Mouse (Mus musculus) MEL (cell line): Measurements from ENCODE around the gene Hnf1b. TPM values are rescaled to one million over a fixed set of nuclear protein-coding genes. Genes with fewer than 3 reads are reported as not detected.

Experiments
- DNase-seq: peaks from one replicate; pipeline ENCODE4 v3.0.0; 2011; ENCODE audit warnings: low read depth, low spot score
- H3K27ac ChIP-seq: 2 replicates; pipeline ENCODE4 v1.5.1; 2012; ENCODE audit warnings: low read depth, mild to moderate bottlenecking, control low read depth, low read length, moderate library complexity; ENCODE audit not compliant: control insufficient read depth
- H3K27me3 ChIP-seq, 2 experiments: fragments of 150-350 bp in 1 of 2; sonication (generic) in 1 of 2; 2 replicates each; pipeline ENCODE4 v1.6.1; 2012; ENCODE audit warnings: low read length in 2 of 2, mild to moderate bottlenecking in 2 of 2, improper control_type of control experiment in 1 of 2, moderate library complexity in 1 of 2; ENCODE audit not compliant: insufficient read depth in 2 of 2, control insufficient read depth in 1 of 2
- H3K36me3 ChIP-seq, 2 experiments: 2 replicates each; pipeline ENCODE4 v1.6.1; 2012 to 2014; ENCODE audit warnings: low read length in 2 of 2, improper control_type of control experiment in 1 of 2, inconsistent platforms in 1 of 2, mild to moderate bottlenecking in 1 of 2; ENCODE audit not compliant: insufficient read depth in 2 of 2, control insufficient read depth in 1 of 2
- H3K4me1 ChIP-seq, 2 experiments: fragments of 150-350 bp in 1 of 2; sonication (generic) in 1 of 2; 2 replicates each; pipeline ENCODE4 v1.6.1; 2012; ENCODE audit warnings: low read length in 2 of 2, improper control_type of control experiment in 1 of 2, mild to moderate bottlenecking in 1 of 2; ENCODE audit not compliant: insufficient read depth in 2 of 2, control insufficient read depth in 1 of 2
- H3K4me3 ChIP-seq, 2 experiments: fragments of 150-350 bp in 1 of 2; sonication (generic) in 1 of 2; 2 replicates each; pipeline ENCODE4 v1.5.1; 2012; ENCODE audit warnings: low read depth in 2 of 2, low read length in 2 of 2, mild to moderate bottlenecking in 2 of 2, moderate library complexity in 2 of 2, control low read depth in 1 of 2, improper control_type of control experiment in 1 of 2; ENCODE audit not compliant: control insufficient read depth in 1 of 2, insufficient read depth in 1 of 2
- H3K79me2 ChIP-seq: 2 replicates; pipeline ENCODE4 v1.6.1; 2012; ENCODE audit warnings: mild to moderate bottlenecking, low read length, moderate library complexity; ENCODE audit not compliant: control insufficient read depth, poor library complexity, insufficient read depth
- H3K9ac ChIP-seq: 2 replicates; pipeline ENCODE4 v1.6.1; 2012; ENCODE audit warnings: low read depth, mild to moderate bottlenecking, control low read depth, low read length, moderate library complexity; ENCODE audit not compliant: control insufficient read depth, poor library complexity, severe bottlenecking
- H3K9me3 ChIP-seq: fragments of 150-350 bp; sonication (generic); replicated peaks from 2 replicates; pipeline ENCODE4 v1.6.1; 2012; ENCODE audit warnings: mild to moderate bottlenecking, low read length, improper control_type of control experiment, moderate library complexity; ENCODE audit not compliant: insufficient read depth
- CHD2 ChIP-seq: IDR thresholded peaks from 2 replicates; pipeline ENCODE4 v1.6.1; 2011; ENCODE audit warnings: low read length, improper control_type of control experiment
- CTCF ChIP-seq, 3 experiments: IDR thresholded peaks in 2 of 3; conservative IDR thresholded peaks in 1 of 3; 2 replicates each; pipeline ENCODE4 v1.5.1; 2011 to 2012; ENCODE audit warnings: low read length in 3 of 3, low read depth in 2 of 3, mild to moderate bottlenecking in 2 of 3, improper control_type of control experiment in 1 of 3, inconsistent platforms in 1 of 3, mixed read lengths in 1 of 3, moderate library complexity in 1 of 3; ENCODE audit not compliant: control insufficient read depth in 1 of 3, insufficient read depth in 1 of 3, poor library complexity in 1 of 3, severe bottlenecking in 1 of 3
- E2F4 ChIP-seq: IDR thresholded peaks from 2 replicates; pipeline ENCODE4 v1.6.1; 2011; ENCODE audit warnings: low read depth, low read length, improper control_type of control experiment, borderline replicate concordance
- GABPA ChIP-seq: IDR thresholded peaks from 2 replicates; pipeline ENCODE4 v1.6.1; 2012; ENCODE audit warnings: low read depth, mild to moderate bottlenecking, inconsistent platforms, low read length, improper control_type of control experiment, moderate library complexity
- GATA1 ChIP-seq: IDR thresholded peaks from 2 replicates; pipeline ENCODE4 v1.6.1; 2011; ENCODE audit warnings: low read depth, low read length, improper control_type of control experiment
- HCFC1 ChIP-seq: IDR thresholded peaks from 2 replicates; pipeline ENCODE4 v1.6.1; 2012; ENCODE audit warnings: low read depth, mild to moderate bottlenecking, inconsistent platforms, low read length, improper control_type of control experiment, moderate library complexity
- JUND ChIP-seq: IDR thresholded peaks from 2 replicates; pipeline ENCODE4 v1.6.1; 2011; ENCODE audit warnings: low read depth, mild to moderate bottlenecking, improper control_type of control experiment, low read length
- KAT2A ChIP-seq: conservative IDR thresholded peaks from 2 replicates; pipeline ENCODE4 v1.6.1; 2012; ENCODE audit warnings: low read depth, low read length, improper control_type of control experiment, inconsistent platforms
- MAFK ChIP-seq: IDR thresholded peaks from 2 replicates; pipeline ENCODE4 v1.6.1; 2011; ENCODE audit warnings: low read depth, mild to moderate bottlenecking, low read length, improper control_type of control experiment, borderline replicate concordance
- MAZ ChIP-seq: IDR thresholded peaks from 2 replicates; pipeline ENCODE4 v1.6.1; 2012; ENCODE audit warnings: low read depth, mild to moderate bottlenecking, inconsistent platforms, low read length, improper control_type of control experiment
- MEF2A ChIP-seq: IDR thresholded peaks from 2 replicates; pipeline ENCODE4 v1.6.1; 2014; ENCODE audit warnings: low read depth, mild to moderate bottlenecking, inconsistent platforms, low read length, improper control_type of control experiment; ENCODE audit not compliant: poor library complexity, insufficient replicate concordance, severe bottlenecking; ENCODE audit errors: extremely low read depth
- MYB ChIP-seq: IDR thresholded peaks from 2 replicates; pipeline ENCODE4 v1.6.1; 2011; ENCODE audit warnings: mild to moderate bottlenecking, low read depth, low read length, improper control_type of control experiment
- MYC ChIP-seq: IDR thresholded peaks from 2 replicates; pipeline ENCODE4 v1.6.1; 2011; ENCODE audit warnings: low read depth, mild to moderate bottlenecking, low read length, improper control_type of control experiment, moderate library complexity
- POLR2A ChIP-seq, 2 experiments: IDR thresholded peaks; 2 replicates each; pipeline ENCODE4 v1.6.1; 2011 to 2012; ENCODE audit warnings: low read length in 2 of 2, mild to moderate bottlenecking in 2 of 2, control low read depth in 1 of 2, improper control_type of control experiment in 1 of 2, low read depth in 1 of 2, moderate library complexity in 1 of 2; ENCODE audit not compliant: control insufficient read depth in 1 of 2, insufficient read depth in 1 of 2, poor library complexity in 1 of 2
- RAD21 ChIP-seq: IDR thresholded peaks from 2 replicates; pipeline ENCODE4 v1.6.1; 2011; ENCODE audit warnings: mild to moderate bottlenecking, low read depth, low read length, improper control_type of control experiment
- TCF12 ChIP-seq: IDR thresholded peaks from 2 replicates; pipeline ENCODE4 v1.6.1; 2014; ENCODE audit warnings: low read depth, mild to moderate bottlenecking, inconsistent platforms, low read length, improper control_type of control experiment, moderate library complexity
- USF1 ChIP-seq: IDR thresholded peaks from 2 replicates; pipeline ENCODE4 v1.6.1; 2014; ENCODE audit warnings: low read depth, mild to moderate bottlenecking, inconsistent platforms, low read length, improper control_type of control experiment, moderate library complexity
- USF2 ChIP-seq, 2 experiments: IDR thresholded peaks; 2 replicates each; pipeline ENCODE4 v1.6.1; 2011 to 2012; ENCODE audit warnings: improper control_type of control experiment in 2 of 2, low read length in 2 of 2, borderline replicate concordance in 1 of 2, inconsistent platforms in 1 of 2, low read depth in 1 of 2, mild to moderate bottlenecking in 1 of 2; ENCODE audit not compliant: insufficient read depth in 1 of 2
- ZC3H11A ChIP-seq: IDR thresholded peaks from 2 replicates; pipeline ENCODE4 v1.6.1; 2012; ENCODE audit warnings: low read depth, mild to moderate bottlenecking, inconsistent platforms, low read length, improper control_type of control experiment
- ZMIZ1 ChIP-seq: IDR thresholded peaks from 2 replicates; pipeline ENCODE4 v1.6.1; 2012; ENCODE audit warnings: low read depth, mild to moderate bottlenecking, inconsistent platforms, low read length, improper control_type of control experiment, moderate library complexity
- ZNF384 ChIP-seq: IDR thresholded peaks from 2 replicates; pipeline ENCODE4 v1.6.1; 2012; ENCODE audit warnings: low read depth, mild to moderate bottlenecking, inconsistent platforms, low read length, improper control_type of control experiment
- polyA plus RNA-seq, 2 experiments: library from polyadenylated mRNA; stranded (reverse) in 1 of 2; unstranded in 1 of 2; fragments of >175 nt in 1 of 2; fragments of >200 nt in 1 of 2; gene quantifications; 2 replicates each; pipeline versions ENCODE4 v1.2.1 to v1.2.4; 2012; ENCODE audit warnings: low replicate concordance in 2 of 2, low read depth in 1 of 2; ENCODE audit not compliant: insufficient read length in 2 of 2, insufficient read depth in 1 of 2, missing spikeins in 1 of 2
- total RNA-seq: library from RNA; depleted of rRNA; stranded (reverse); fragments of 300-350 nt; gene quantifications from 2 replicates; pipeline ENCODE4 v1.2.3, GENCODE M21; 2012

Hnf1b gene
- total and polyA plus RNA-seq, 3 experiments, result not detected

DNA sequence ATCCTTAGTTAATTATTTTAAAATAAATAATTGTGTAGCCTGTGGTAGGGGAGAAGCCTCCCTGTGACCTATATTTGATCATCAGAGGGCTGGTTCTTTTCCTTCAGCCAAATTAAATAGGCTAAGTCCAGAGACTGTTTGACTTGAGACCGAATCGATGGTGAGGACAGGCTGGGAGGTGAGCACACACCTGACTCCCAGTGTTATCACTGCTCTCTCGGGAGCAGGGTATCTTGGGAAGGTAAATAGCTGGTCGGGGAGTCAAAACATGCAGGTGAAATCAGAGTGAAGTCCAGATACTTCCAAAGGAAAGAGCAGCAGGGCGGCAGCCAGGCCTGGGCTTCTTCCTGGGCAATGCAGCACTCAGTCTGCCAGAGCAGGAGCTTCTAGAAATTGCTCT lies 31.6 kb downstream of the Hnf1b start:
- Histone ChIP-seq H3K9ac (no peak overlapping the region), H3K27me3 (peaks cover 40 to 70% of the 10 kb centered on the region in 2 experiments), H3K9me3 (no peaks in the 10 kb centered on the region), H3K4me1 (no peaks in the 10 kb centered on the region), H3K36me3 (no peaks in the 10 kb centered on the region), H3K4me3 (no peak overlapping the region), H3K27ac (no peak overlapping the region), H3K79me2 (no peaks in the 10 kb centered on the region)
- no peak for DNase-seq
- TF ChIP-seq MEF2A, result no peak
- no peak for TF ChIP-seq GABPA
- no peak for TF ChIP-seq RAD21
- no peak for TF ChIP-seq MYC
- no peak for TF ChIP-seq HCFC1
- TF ChIP-seq MAFK, result no peak
- TF ChIP-seq, all 39 proteins: peak for 0

DNA sequence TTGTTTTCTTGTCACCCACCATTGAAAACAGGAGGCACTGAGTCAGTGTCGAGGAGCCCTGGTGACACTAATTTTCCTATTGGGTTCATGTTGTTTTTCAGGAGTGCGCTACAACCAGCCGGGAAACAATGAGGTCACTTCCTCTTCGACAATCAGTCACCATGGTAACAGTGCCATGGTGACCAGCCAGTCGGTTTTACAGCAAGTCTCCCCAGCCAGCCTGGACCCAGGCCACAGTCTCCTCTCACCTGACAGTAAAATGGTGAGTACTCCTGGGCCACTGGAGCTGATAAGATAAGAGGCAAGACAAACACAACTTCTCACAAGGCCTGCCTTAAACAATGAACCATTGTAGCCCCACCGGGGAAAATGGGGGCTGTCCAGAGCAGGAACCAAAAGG lies 32.7 kb downstream of the Hnf1b start:
- Histone ChIP-seq H3K4me3 (no peak overlapping the region), H3K36me3 (no peaks in the 10 kb centered on the region), H3K27me3 (peaks cover 34 to 69% of the 10 kb centered on the region in 2 experiments), H3K9ac (no peak overlapping the region), H3K4me1 (no peaks in the 10 kb centered on the region), H3K9me3 (no peaks in the 10 kb centered on the region), H3K27ac (no peak overlapping the region), H3K79me2 (no peaks in the 10 kb centered on the region)
- DNase-seq, result peak; percentile 10
- TF ChIP-seq KAT2A (no peak), TCF12 (no peak), ZC3H11A (no peak), MYC (no peak), ZNF384 (no peak), CHD2 (no peak), USF2 (IDR thresholded peaks at IDR 0.05; ENCODE audit: borderline replicate concordance in 1 of 2, insufficient read depth in 1 of 2, low read depth in 1 of 2, low read length in 2 of 2) (no peak), GATA1 (no peak), ZMIZ1 (no peak), CTCF (IDR thresholded peaks at IDR 0.05 in 2 of 3, conservative IDR thresholded peaks at IDR 0.05 in 1 of 3; ENCODE audit: control insufficient read depth in 1 of 3, insufficient read depth in 1 of 3, low read depth in 2 of 3, low read length in 3 of 3, poor library complexity in 1 of 3, severe bottlenecking in 1 of 3) (no peak)

DNA sequence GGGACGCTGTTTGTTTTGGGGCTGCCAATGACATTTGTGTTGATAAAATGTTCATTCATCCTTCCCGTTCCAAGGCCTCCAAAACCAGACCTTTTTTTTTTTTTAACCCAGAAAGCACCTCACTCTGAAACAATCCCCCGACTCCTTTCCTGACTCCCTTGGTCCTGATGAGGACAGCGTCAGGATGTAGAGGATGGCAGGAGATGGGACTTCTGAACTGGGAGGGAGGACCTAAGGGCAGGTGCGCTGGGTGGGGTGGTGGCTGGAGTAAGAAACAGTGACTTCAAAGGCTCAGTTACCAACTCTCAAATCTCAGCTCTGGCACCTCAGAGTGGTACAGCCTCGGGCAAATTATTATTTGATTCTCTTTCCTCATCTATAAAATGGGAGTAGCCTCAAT lies 33.2 kb downstream of the Hnf1b start:
- H3K9me3 ChIP-seq, result no peaks in the 10 kb centered on the region
- no peak for DNase-seq
- no peaks in the 10 kb centered on the region for H3K79me2 ChIP-seq
- TF ChIP-seq RAD21 (no peak), USF1 (no peak), MAFK (no peak), POLR2A (IDR thresholded peaks at IDR 0.05; ENCODE audit: control insufficient read depth in 1 of 2, insufficient read depth in 1 of 2, low read depth in 1 of 2, low read length in 2 of 2, poor library complexity in 1 of 2) (no peak), CTCF (IDR thresholded peaks at IDR 0.05 in 2 of 3, conservative IDR thresholded peaks at IDR 0.05 in 1 of 3; ENCODE audit: control insufficient read depth in 1 of 3, insufficient read depth in 1 of 3, low read depth in 2 of 3, low read length in 3 of 3, poor library complexity in 1 of 3, severe bottlenecking in 1 of 3) (no peak), JUND (no peak), GATA1 (no peak), MAZ (no peak), E2F4 (no peak), ZC3H11A (no peak), ZNF384 (no peak), MYB (no peak), HCFC1 (no peak)
- no peak overlapping the region for H3K4me3 ChIP-seq
- H3K27me3 ChIP-seq, result peaks cover 31 to 67% of the 10 kb centered on the region in 2 experiments
- no peaks in the 10 kb centered on the region for H3K4me1 ChIP-seq
- no peaks in the 10 kb centered on the region for H3K36me3 ChIP-seq
- no peak overlapping the region for H3K9ac ChIP-seq
- H3K27ac ChIP-seq, result no peak overlapping the region
